Mouse (Mus musculus) left cerebral cortex, postnatal 4 days (tissue): ENCODE measurements at regions not wholly inside any gene's neighbourhood (a gene's known extent, or its start where the extent isn't known, plus 50 kb on each side); places are given as distances from the start of the nearest gene placed in this dataset.
"Not testable (repeated sequence)": the region's sequence is repeated elsewhere in the genome, so short reads cannot be mapped to it uniquely, and the experiment has no call there.

ENCODE experiments used
- DNase-seq: peaks from one replicate; pipeline ENCODE4 v3.0.0-alpha.2; 2022
- intact Hi-C: fragments of 180-260 bp; cut with DNase I; formaldehyde crosslinking; loops from one replicate; pipeline ENCODE4 v1.15.1; 2025

GRCm38 (mm10) chr5:68252671-68253070 is 221.0 kb downstream of the Grxcr1 start:
- DNase-seq: peak; percentile 86
- intact Hi-C loops: loop anchor here (5.0 kb wide), 2 partner anchors 1090 to 1270 kb away; partner anchors contain the start of gene Kctd8

- intact Hi-C loops: loop anchor here (5.0 kb wide), 2 partner anchors 1089 to 1269 kb away; partner anchors contain the start of gene Kctd8
- DNase-seq: no peak
Measured at GRCm38 (mm10) chr5:68253476-68253875, 221.8 kb downstream of the Grxcr1 start.

GRCm38 (mm10) chr5:68254111-68254510 is 222.5 kb downstream of the Grxcr1 start:
- intact Hi-C loops: loop anchor here (5.0 kb wide), 2 partner anchors 1088 to 1268 kb away; partner anchors contain the start of gene Kctd8
- DNase-seq: no peak

GRCm38 (mm10) chr5:68264206-68264605 is 232.6 kb downstream of the Grxcr1 start:
- no peak for DNase-seq
- intact Hi-C loops: no loop called here

- no peak for DNase-seq
- intact Hi-C loops: no loop called here
Measured at GRCm38 (mm10) chr5:68274271-68274670, 242.6 kb downstream of the Grxcr1 start.

GRCm38 (mm10) chr5:68275558-68276263 is 244.1 kb downstream of the Grxcr1 start:
- intact Hi-C loops: no loop called here
- no peak for DNase-seq

- DNase-seq, intact Hi-C loops: not testable (repeated sequence)
Measured at GRCm38 (mm10) chr5:68295774-68296173, 264.1 kb downstream of the Grxcr1 start.

GRCm38 (mm10) chr5:68313187-68313586 is 281.6 kb downstream of the Grxcr1 start:
- intact Hi-C loops: no loop called here

GRCm38 (mm10) chr5:68318979-68319378 is 287.3 kb downstream of the Grxcr1 start:
- intact Hi-C loops: no loop called here
- no peak for DNase-seq

More at GRCm38 (mm10) chr5:68313187-68313586, 281.6 kb downstream of the Grxcr1 start:
- no peak for DNase-seq

- DNase-seq: peak; percentile 66
- intact Hi-C loops: no loop called here
Measured at GRCm38 (mm10) chr5:68326998-68327593, 295.5 kb downstream of the Grxcr1 start.

GRCm38 (mm10) chr5:68329311-68329710 is 297.7 kb downstream of the Grxcr1 start:
- DNase-seq: no peak

GRCm38 (mm10) chr5:68329828-68330227 is 298.2 kb downstream of the Grxcr1 start:
- no peak for DNase-seq
- intact Hi-C loops: no loop called here

More at GRCm38 (mm10) chr5:68329311-68329710, 297.7 kb downstream of the Grxcr1 start:
- intact Hi-C loops: no loop called here

- intact Hi-C loops: no loop called here
- peak; percentile 31 for DNase-seq
Measured at GRCm38 (mm10) chr5:68350921-68351320, 319.3 kb downstream of the Grxcr1 start.

GRCm38 (mm10) chr5:68351793-68352192 is 320.2 kb downstream of the Grxcr1 start:
- DNase-seq: peak; percentile 67
- intact Hi-C loops: no loop called here

GRCm38 (mm10) chr5:68353211-68353610 is 321.6 kb downstream of the Grxcr1 start:
- intact Hi-C loops: no loop called here
- peak; percentile 81 for DNase-seq

- intact Hi-C loops, DNase-seq: not testable (repeated sequence)
Measured at GRCm38 (mm10) chr5:68353816-68354215, 322.2 kb downstream of the Grxcr1 start.

GRCm38 (mm10) chr5:68361581-68362211 is 330.1 kb downstream of the Grxcr1 start:
- intact Hi-C loops: no loop called here
- no peak for DNase-seq

- no peak for DNase-seq
Measured at GRCm38 (mm10) chr5:68373082-68373481, 341.4 kb downstream of the Grxcr1 start.

More at GRCm38 (mm10) chr5:68373082-68373481, 341.4 kb downstream of the Grxcr1 start:
- intact Hi-C loops: no loop called here
